Mouse (Mus musculus) CH12.LX (cell line): ENCODE measurements at regions not wholly inside any gene's neighbourhood (a gene's known extent, or its start where the extent isn't known, plus 50 kb on each side); places are given as distances from the start of the nearest gene placed in this dataset.
"Not testable (repeated sequence)": the region's sequence is repeated elsewhere in the genome, so short reads cannot be mapped to it uniquely, and the experiment has no call there.

ENCODE experiments used
- E2F4 ChIP-seq: IDR thresholded peaks from 2 replicates; pipeline ENCODE4 v1.6.1; 2011; ENCODE audit warnings: low read depth, low read length, improper control_type of control experiment; ENCODE audit not compliant: insufficient replicate concordance
- MAFK ChIP-seq: IDR thresholded peaks from 2 replicates; pipeline ENCODE4 v1.6.1; 2011; ENCODE audit warnings: low read length, improper control_type of control experiment; ENCODE audit not compliant: insufficient replicate concordance
- POLR2AphosphoS2 ChIP-seq: IDR thresholded peaks from 2 replicates; pipeline ENCODE4 v1.6.1; 2011; ENCODE audit warnings: low read depth, low read length, improper control_type of control experiment
- RCOR1 ChIP-seq: conservative IDR thresholded peaks from 2 replicates; pipeline ENCODE4 v1.6.1; 2012; ENCODE audit warnings: low read depth, mild to moderate bottlenecking, inconsistent platforms, low read length, improper control_type of control experiment

DNA sequence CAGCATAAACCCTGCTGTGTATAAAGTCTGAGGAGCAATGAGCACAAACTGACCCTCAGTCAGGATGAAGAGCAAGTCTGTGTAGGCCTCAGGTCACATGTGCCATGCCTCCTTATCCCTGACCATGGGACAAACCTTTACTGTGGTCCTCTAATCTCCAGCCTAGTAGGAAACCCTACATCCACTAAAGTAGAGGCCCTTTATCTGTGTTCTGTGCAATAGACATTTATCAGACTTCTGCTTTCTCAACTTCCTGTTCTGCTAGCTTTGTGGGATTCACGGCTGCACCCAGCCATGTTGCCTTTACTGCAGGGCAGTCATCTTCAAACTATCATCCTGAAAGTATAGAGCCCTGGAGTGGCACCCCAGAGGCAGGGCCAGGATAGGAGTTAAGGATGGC lies 310.8 kb upstream of the Vmn1r3 start:
- TF ChIP-seq E2F4, RCOR1, MAFK, POLR2AphosphoS2: not testable (repeated sequence)
